Mouse (Mus musculus): ENCODE measurements around the gene Ptp4a2.

DNA sequence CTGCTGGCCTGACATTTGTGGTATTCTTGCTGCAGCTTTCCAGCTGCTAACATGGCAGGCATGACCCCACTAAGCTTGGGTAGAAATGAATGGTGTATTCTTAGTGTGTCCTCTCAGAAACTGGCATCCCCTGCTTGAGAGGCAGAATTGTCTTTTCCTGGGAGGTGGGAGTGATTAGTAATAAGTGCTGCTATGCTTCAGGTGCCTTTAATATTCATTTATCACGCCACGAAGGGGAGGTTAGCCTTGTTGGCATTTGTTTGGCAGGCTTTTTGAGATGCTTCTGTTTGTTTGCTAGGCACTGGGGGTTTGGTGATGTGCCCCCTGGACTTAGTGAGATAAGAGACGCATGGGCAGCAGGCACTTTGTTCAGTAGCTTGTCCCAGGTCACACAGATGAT, 11.3 kb downstream of the Ptp4a2 start:
- TF ChIP-seq CTCF (IDR thresholded peaks at IDR 0.05; ENCODE audit: low read depth, low read length), result no peak
- TF ChIP-seq EP300 (IDR thresholded peaks at IDR 0.05; ENCODE audit: insufficient read depth, low read depth, low read length), result no peak
- no peak for TF ChIP-seq POLR2A (IDR thresholded peaks at IDR 0.05; ENCODE audit: insufficient read depth, low read length)

Measured in ES-Bruce4 (cell line).